Mouse (Mus musculus): ENCODE measurements around the gene A4gnt. TPM values are rescaled to one million over a fixed set of nuclear protein-coding genes. Genes with fewer than 3 reads are reported as not detected.
A peak's percentile ranks its signal among the peaks of the same experiment; 100 is the strongest.
"Not testable (repeated sequence)": the region's sequence is repeated elsewhere in the genome, so short reads cannot be mapped to it uniquely, and the experiment has no call there.

Gene A4gnt
- total RNA-seq (2021) = under 1 TPM in 1 of 2 experiments, not detected in 1; 0.20 TPM
- long read RNA-seq, experiment 1 = 0 reads
- long read RNA-seq, experiment 2, partial matches to known transcripts = 0 of 1 reads
- long read RNA-seq, experiment 2, other reads (novel, unspliced or antisense) = 1 of 1 reads

DNA sequence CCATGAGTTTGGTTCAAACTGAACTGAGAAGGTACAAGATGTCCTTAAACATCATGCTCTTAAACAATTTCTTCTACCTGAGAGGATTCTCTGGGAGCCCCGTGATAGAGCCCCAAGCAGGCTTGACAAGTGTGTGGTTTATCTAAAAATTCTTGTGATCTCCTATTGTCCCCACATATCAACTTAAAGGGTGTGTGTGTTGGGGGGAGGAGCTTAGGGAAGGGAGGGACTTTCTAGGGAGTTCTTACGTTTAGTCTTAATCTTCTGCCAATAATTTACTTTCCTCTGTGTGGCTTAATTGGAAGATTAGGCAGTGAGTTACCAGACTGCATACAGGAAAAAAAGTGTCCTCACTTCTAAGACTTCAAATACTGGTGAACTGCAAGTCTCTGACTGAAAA is at the start of gene A4gnt:
A4gnt (plus strand) TSS at position 301 of the 400 bp plus-strand sequence.
- DNase-seq (ENCODE audit: low spot score in 2 of 2) = no peak

DNA sequence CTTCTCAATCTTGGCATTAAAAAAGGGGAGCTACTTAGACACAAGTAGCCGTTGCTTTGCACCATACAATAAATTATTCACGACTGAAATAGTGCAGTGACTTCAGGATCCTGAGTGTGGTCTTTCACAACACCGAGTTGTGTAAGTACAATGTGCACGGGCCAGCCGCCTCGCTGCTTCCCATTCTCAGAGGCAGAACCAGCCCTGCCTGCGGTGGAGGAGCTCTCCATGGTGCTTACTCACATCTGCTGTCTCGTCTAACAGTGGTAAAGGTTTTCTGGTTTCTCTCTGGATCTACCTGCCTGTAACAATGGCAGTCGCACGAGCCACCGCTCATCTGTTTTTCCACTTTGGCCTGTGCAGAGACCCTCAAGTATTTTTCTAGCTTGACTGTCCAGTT is 48.6 kb upstream of the A4gnt start:
- DNase-seq (ENCODE audit: low spot score in 2 of 2) = peak; percentile 19 to 59

DNA sequence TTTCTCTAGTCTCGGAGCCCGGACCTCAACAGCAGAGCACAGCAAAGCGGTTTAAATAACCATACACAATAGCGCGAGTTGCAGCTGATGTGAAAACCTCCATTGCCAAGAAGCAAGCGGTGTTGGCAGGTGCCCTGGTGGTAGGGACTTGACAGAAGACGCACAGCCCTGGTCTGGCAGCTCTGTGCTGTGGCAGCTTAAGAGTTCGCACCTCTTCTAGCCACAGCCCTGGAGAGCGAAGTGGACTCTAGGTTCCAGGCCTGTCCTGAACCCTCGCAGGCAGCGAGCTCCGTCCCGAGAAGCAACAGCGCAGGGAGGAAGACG is 44.3 kb upstream of the A4gnt start:
- no peak for DNase-seq (ENCODE audit: low spot score in 2 of 2)

DNA sequence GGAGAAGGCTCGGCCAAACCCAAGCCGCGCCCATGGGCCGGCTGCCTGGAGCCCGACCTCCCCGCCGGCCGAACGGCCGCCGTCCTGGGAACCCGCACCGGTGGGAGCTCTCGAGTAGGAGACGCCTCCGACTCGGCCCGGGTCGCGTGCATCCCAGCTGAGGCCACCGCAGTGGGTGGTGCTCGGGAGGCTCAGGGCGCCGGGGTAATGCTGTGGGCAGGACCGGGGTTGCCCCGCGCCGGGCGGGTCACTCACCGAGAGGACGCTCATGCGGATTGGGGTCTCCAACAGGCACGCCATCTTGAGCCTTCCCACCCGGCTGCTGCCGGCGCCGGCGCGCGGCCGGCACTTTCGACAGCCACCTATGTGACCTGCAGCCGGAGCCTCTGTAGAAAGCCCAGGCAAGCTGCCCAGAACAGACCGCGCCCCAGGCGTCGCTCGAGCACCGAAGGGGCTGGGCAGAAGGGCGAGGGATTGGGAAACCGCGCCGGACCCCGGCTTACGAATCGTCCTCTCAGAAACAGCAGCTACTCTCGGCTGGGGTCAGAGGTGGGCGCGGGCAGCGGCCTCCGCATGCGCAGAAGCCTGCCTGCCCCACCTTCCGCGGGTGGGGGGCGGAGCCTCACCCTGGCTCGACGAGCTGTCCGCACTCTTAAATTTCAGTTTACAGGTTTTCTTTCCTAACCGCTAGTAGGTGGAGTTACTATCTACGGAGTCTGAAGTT is 43.8 kb upstream of the A4gnt start, which contains the start of gene Armc8:
Armc8 (minus strand) TSS at position 553 of the 724 bp plus-strand sequence.
- peak; percentile 80 to 84 for DNase-seq (ENCODE audit: low spot score in 2 of 2)

DNA sequence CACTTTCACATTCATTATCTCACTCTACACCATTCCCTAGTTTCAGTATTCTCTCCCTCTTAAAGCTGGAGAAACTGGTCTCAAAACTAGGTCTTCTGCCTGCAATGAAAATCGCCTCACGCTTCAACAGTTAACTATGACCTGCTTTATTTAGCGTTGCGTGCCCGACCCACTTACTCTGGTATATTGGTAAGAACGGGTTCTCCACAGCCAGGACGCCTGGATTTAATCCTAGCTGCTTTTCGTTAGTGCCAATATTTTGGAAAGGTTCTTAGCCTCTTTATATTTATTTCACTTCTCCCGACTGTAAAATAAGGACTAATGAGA is 43.3 kb upstream of the A4gnt start:
- DNase-seq (ENCODE audit: low spot score in 2 of 2) = no peak

DNA sequence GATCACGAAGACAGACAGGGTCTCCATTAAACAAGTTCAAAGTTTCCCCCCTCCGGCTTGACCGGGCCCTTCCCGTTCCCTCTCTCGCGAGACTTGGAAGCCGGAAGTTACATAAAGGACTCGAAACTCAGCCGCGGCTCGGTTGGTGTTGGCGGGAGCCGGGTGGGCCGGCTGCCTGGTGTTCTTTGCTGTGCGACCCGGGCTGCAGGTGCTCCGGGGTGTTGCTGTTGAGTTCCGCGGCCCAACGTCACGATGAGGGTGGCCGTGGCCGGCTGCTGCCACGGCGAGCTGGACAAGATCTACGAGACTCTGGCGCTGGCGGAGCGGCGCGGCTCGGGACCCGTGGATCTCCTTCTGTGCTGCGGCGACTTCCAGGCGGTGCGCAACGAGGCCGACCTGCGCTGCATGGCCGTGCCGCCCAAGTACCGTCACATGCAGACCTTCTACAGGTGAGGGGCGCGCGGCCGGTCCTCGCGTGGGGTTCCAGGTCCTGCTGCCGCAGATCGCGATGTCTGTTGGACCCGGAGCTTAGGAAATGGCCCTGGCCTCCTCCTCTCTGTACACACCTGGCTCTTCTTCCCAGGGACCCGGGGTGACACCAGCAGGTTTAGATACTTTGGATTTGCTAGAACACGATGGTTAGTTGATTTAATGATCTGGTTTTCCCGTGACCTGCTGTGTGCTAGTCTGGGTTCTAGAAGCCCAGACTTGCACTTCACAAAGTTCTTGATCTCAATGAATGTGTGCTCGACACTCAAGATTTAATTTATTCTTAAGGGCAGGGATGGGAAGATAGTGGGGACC is 36.4 kb upstream of the A4gnt start, which contains the start of gene Dbr1:
Dbr1 (plus strand) TSS at position 123 of the 804 bp plus-strand sequence.
- peak; percentile 74 to 83 for DNase-seq (ENCODE audit: low spot score in 2 of 2)

DNA sequence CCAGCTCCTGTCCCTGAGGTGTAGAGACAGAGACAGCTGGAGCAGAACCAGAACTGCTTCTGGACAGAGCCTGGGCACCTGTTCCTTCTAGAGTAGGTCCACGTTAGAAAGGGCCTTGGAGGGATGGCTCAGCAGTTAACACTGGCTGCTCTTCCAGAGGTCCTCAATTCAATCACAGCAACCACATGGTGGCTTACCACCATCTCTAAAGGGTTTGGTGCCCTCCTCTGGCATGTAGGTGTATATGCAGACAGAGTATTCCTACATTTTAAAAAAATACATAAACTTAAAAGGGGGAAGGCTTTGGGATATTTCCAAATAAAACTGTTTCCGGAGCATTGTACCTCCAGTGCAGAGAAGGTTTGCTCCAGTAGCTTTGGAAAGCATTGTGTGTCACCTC is 31.6 kb upstream of the A4gnt start:
- no peak for DNase-seq (ENCODE audit: low spot score in 2 of 2)

DNA sequence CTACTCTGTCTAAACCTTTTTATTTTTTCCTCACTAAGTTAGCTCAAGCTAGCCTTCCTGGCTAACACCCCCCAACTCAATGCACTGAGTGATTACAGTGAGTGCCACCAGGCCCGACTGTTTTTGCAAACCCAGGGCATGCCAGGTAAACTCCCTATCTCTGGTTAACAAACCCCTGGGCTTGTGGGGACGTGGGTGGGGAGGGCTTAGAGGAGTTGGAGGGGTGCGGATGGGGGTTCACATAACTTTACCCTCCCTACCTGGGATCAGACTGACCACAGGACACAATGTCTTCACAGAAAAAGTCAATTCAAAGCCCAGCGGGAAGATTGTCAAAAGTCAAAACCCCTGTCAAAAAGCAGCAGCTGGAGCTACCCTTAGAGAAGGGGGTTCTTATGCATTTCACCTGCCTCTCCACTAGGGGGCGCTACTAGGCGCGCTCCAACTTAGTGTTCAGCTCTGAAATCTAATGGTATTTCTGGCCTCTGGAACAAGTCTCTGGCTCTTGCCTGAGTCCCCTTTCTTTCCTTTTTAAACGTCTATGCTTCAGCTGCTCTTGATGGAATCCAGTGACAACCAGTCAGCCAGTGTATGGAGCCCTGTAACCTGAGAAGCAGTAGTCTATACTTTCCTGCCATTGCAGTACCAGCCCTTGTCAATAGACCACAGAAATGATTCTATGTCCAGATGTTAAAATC is 24.6 kb upstream of the A4gnt start:
- peak; percentile 18 to 24 for DNase-seq (ENCODE audit: low spot score in 2 of 2)

DNA sequence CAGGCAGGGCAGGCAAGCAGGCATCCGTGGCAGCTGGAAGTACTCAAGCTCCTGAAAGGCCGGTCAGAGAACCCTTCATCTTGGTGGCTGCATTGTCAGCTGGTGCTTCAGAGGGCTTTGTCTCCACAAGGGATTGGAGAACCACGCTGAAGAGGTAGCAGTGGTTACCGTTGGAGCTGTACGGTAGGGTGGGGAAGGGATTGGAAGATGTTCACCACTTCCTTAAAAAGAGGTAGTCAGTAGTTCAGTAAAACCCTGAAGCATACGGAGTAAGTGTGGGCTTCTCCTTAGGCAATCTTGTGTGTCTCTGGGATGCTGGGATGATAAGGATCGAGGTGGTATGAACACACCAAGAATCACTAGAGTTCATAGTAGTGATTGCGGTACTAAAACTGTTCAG is 21.2 kb upstream of the A4gnt start:
- DNase-seq (ENCODE audit: low spot score in 2 of 2) = no peak

DNA sequence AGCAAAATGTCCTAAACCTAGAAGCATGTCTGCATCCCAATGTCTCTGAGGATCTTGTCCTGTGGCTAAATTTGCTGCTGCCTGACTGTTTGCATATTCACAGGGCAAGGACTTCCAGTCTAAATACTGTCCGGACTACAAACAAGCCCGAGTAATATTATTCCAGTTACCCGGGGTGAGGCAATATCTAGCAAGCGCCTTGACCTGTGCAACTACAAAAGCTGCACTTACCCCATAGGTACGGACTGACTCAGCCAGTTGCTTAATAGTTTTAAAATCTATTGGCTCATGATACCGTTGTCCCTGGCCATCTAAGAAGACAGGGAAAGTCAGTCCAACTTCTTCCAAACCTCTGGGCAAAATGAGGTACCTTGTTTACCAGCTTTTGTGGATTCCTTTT is 13.2 kb upstream of the A4gnt start:
- not testable (repeated sequence) for DNase-seq (ENCODE audit: low spot score in 2 of 2)

DNA sequence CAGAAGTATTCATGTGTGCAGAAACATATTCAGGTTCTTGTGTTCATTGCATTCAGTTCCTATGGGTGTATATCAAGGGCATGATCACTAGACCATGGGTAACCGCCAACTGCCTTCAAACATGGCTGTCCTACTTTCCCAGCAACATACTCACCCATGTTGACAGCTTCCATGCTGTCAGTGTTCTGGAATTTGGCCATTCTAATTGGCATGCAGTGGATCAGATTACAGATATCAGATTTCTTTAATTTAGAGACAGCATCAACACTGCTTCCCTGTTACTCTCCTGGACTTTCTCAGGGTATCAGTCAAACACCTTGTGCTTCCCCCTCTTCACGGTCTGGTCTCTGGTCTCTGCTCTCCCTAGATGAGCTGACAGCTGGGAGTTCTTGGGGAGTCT is 8.7 kb upstream of the A4gnt start:
- no peak for DNase-seq (ENCODE audit: low spot score in 2 of 2)

DNA sequence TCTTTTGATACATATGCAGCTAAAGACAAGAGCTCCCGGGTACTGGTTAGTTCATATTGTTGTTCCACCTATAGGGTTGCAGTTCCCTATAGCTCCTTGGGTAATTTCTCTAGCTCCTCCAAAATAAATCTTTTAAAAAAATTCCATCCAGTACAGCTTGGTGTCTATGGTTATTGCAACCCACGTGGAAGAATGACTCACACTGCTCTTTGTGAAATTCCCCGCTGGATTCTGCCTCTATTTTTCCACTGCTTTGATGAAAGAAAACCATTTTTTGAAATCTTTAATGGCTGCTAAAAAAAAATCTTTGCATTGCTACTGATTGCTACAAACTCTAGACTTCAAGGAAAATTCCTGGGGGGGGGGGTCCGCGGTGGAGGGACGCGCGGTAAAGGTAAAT is 7.4 kb downstream of the A4gnt start:
- DNase-seq (ENCODE audit: low spot score in 2 of 2) = no peak

DNA sequence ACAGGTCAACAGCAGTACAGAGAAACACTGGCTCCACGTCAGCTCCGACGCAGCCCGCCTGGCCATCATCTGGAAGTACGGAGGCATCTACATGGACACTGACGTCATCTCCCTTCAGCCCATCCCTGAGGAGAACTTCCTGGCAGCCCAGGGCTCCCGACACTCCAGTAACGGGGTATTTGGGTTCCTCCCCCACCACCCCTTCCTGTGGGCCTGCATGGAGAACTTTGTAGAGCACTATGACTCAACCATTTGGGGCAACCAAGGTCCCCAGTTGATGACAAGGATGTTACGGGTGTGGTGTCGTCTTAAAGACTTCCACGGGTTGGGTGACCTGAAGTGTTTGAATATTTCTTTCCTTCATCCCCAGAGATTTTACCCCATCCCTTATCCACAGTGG is 7.9 kb downstream of the A4gnt start:
- DNase-seq (ENCODE audit: low spot score in 2 of 2) = no peak

DNA sequence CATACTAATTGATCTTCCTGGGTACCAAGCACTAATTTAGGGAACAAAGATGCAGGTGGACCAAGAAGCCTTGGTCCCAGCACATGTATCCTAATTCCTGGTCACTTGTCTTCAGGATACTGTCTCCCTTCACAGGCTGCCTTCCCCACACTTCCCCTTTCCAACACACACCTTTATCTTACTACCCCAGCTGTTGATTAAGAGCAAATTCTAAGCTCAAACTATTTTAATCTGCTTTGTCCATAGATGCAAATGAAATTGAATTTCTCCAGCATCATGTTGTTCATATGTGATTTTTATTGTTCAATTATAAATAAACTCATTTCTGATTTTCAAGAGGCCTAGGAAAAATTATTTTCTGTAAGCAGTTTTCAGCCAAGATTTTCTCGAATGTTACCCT is 9.7 kb downstream of the A4gnt start:
- no peak for DNase-seq (ENCODE audit: low spot score in 2 of 2)

DNA sequence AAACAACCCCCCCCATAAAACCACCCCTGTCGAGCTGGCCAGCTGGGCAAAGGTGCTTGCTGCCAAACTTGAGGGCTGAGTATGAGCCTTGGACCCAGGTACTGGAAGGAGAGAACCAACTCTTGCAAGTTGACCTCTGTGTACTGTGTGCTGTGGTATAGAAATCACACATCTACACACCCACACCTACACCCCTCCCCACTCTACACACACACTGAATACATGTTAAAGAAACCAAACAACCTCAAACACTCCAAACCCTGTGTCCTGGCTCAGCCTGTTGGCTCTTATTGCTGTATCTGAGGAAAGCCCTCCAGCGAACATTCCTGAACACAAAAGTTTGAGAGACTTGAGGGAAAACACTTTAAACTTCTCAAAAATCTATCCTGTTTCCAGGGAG is 10.7 kb downstream of the A4gnt start:
- DNase-seq (ENCODE audit: low spot score in 2 of 2) = no peak

DNA sequence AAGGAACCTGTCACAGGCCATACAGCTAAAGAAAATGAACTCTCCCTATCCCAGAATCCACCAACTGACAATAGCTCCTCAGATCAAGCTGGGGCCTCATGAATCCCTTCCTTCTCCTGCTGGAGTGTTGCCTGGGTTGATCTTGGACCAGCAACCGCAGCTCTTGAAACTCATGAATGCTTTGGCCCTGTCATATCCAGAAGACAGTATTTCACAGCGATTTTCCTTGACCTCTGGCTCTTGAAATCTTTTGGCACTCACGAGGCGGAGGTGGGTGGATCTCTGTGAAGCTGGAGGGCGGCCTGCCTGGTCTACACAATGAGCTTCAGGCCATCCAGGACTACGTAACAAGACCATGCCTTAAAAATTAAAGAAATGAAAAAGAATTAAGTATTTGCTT is 11.8 kb downstream of the A4gnt start:
- no peak for DNase-seq (ENCODE audit: low spot score in 2 of 2)

DNA sequence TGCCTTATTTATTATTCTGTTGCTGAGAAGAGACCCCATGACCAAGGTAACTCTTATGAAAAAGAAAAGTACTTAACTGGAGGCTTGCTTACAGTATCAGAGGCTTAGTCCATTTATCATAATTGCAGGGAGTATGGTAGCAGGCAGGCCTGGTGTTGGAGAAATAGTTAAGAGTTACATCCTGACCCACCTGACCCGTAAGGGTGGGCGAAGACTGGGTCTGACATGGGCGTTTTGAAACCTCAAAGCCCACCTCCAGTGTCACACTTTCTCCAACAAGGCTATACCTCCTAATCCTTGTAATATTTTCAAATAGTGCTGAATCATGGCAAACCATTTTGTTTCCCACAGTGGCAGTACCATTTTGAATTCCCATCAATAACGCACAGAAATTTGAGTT is 16.3 kb downstream of the A4gnt start:
- no peak for DNase-seq (ENCODE audit: low spot score in 2 of 2)

DNA sequence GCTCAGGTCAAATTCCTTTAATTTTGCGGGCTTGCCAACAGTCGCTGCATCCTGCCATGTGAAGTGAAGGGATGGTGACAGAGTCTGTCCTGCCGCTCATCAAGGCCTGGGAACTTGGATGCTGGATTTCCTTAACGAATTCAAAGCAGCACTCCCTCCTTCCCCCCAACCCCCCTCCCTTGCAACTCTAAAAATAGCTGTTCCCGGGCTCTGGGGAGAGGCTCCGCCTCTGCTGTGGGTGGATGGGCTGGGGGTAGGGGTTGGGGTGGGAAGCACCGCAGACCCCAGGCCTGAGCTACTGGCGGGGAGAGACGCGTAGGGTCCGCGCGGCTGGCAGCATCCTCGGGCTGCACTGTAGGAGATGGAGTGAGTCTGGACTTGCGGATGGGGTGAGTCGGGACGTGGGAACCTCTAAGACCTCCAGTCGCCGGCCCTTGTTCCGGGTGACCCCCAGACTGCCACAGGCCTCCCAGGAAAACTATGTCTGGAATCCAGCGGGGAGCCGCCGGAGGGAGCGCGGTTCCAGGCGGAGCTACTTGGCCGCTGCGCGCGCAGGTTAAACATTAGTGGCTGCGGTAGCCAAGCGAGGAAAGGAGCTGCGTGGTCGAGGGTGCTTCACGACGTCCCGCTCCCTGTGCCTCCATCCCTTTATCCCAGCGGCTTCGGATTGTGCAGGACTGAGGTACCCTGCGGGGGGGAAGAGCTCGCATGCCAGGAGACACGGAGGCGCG is 17.1 kb downstream of the A4gnt start, which contains the start of gene Dzip1l:
Dzip1l (plus strand) TSS at position 216 of the 731 bp plus-strand sequence.
- peak; percentile 32 for DNase-seq (ENCODE audit: low spot score in 2 of 2)

DNA sequence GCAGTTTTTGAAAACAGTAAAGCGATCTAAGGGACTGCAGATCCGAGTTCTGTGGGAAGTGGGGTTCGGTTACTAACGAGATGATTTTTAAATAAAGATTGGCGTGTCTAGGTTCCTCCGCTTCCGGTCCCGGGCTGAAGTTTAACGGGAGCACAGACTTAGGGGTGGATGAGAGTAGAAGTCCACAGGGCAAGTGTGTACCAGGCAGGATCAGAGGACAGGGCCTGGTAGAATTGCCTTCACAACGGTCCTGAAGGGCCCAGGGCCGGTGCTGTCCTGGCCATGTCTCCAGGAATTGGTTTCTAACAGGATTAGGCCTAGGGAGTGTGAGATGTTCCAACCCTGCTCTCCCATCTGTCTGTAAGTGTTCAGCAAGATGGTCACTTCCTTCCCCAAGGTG is 17.8 kb downstream of the A4gnt start:
- DNase-seq (ENCODE audit: low spot score in 2 of 2) = no peak

DNA sequence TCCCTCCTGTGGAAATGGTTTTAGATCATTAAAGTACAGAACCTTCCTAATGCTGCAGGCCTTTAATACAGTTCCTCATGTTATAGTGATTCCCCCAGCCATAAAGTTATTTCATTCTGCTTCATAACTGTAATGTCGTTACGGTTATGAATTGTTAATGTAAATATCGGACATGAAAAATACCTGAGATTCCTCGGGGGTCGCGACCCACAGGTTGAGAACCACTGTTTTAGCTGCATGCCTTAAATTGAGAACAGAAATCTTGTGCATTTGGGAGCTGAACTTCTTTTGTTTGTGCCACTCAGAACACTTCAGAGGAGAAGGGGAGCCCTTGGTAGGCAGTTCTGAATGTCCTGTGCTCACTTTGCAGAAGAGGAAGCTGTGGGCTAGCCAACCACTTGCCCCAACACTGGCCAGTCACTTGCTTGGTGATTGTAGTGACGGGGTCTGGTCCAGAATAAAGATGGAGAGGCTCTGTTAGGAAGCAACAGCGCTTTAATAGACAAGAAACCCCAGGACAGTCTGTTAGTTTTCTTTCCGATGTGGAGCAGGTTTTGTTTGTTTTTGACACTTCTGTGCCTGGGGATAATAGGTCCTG is 18.3 kb downstream of the A4gnt start:
- no peak for DNase-seq (ENCODE audit: low spot score in 2 of 2)

DNA sequence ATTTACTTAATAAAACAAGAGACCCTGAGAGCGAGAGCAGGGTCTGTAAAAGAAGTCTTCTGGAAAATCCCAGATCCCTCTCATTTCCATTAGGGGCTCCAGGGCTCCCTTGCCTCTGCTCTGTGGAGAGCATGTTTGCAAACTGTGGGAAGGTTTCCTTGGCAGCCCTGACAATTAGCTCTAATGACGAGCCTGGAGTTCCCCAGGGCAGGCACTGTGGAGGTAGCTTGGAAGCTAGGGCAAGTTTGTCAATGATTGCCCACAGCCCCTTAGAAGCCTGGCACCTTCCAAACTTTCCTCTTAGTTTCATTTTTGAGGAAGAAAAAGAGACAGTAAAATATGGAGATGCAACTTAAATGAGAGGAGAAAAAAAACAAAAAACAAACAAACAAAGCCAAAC is 19.5 kb downstream of the A4gnt start:
- no peak for DNase-seq (ENCODE audit: low spot score in 2 of 2)

Measured in adrenal gland, postnatal 4 days (tissue).